20 mouse cellular contexts compared by ENCODE assay signal in genomic region chr1:194704171-194704855, GRCm38 (mm10).
A peak's percentile ranks its signal among the peaks of the same experiment; 100 is the strongest.
DNase-seq lines count a peak whose midpoint lies in the region; ATAC-seq and TF ChIP-seq lines count a peak whose summit lies in the region.
"Had no signal": no experiment of that assay in that cellular context is flagged by ENCODE, and none has a peak within 500 bp of the region (broad histone marks: within the 10 kb centered on the region; RNA-seq: fewer than 3 reads in every experiment).

No protein-coding gene starts in this region.

- no peaks in the 10 kb centered on the region for H3K9me3 ChIP-seq in hindbrain, postnatal 0 days (ENCODE audit: low read length)
- H3K9me3 ChIP-seq in hindbrain, embryonic 10.5 days = no peaks in the 10 kb centered on the region
- H3K9me3 ChIP-seq: embryonic facial prominence, embryonic 10.5 days; forebrain, embryonic 12.5 days; limb, embryonic 10.5 days; liver, embryonic 12.5 days; midbrain, embryonic 12.5 days; stomach, embryonic 15.5 days had no signal

- H3K4me1 ChIP-seq in hindbrain, postnatal 0 days (ENCODE audit: insufficient read depth, low read length) = peaks cover 3% of the 10 kb centered on the region; the same call in 1 of the 2 replicates
- peaks cover 11% of the 10 kb centered on the region; the same call in 1 of the 2 replicates for H3K4me1 ChIP-seq in hindbrain, embryonic 10.5 days (replicated peaks)
- H3K4me1 ChIP-seq: stomach, embryonic 15.5 days had no signal

- peak; percentile 28 for DNase-seq in hindbrain, postnatal 0 days (ENCODE audit: low spot score)
- DNase-seq in hindbrain, embryonic 10.5 days (ENCODE audit: low spot score) = no peak
- DNase-seq in left cerebral cortex, adult 2 months (ENCODE audit: extremely low spot score in 1 of 2, low spot score in 2 of 2) = no peak
- no peak for DNase-seq in left cerebral cortex, postnatal 36 days (ENCODE audit: low spot score in 2 of 2)
- peak; percentile 42 for DNase-seq in testis, postnatal 10 days (ENCODE audit: low spot score)
- DNase-seq in testis, postnatal 14 days (ENCODE audit: low spot score) = no peak
- DNase-seq in urinary bladder, postnatal 4 days (ENCODE audit: low spot score in 2 of 2) = no peak
- DNase-seq: cerebellum, adult 9-10 months; gastrocnemius, postnatal 25 days; heart, adult 2 months; kidney, adult 11 months; lung, adult 2 months; retina, postnatal 1 day had no signal

- H3K27ac ChIP-seq in hindbrain, postnatal 0 days = no peak overlapping the region
- H3K27ac ChIP-seq in hindbrain, embryonic 10.5 days = no peak overlapping the region
- peak overlapping the region; percentile 29 for H3K27ac ChIP-seq in left cerebral cortex, adult 2 months
- H3K27ac ChIP-seq: embryonic facial prominence, embryonic 10.5 days; forebrain, embryonic 12.5 days; heart, adult 2 months; limb, embryonic 10.5 days; liver, embryonic 12.5 days; midbrain, embryonic 12.5 days; stomach, embryonic 15.5 days had no signal

- WGBS in hindbrain, postnatal 0 days = 77% methylated on average over 1 of the region's 1 CpGs
- 77% methylated on average over 1 of the region's 1 CpGs for WGBS in hindbrain, embryonic 10.5 days

- TF ChIP-seq CTCF in hindbrain, postnatal 0 days (IDR thresholded peaks at IDR 0.05; ENCODE audit: low read depth) = no peak
- no peak for TF ChIP-seq CTCF in left cerebral cortex, adult 2 months (IDR thresholded peaks at IDR 0.05)

- H3K4me3 ChIP-seq in hindbrain, postnatal 0 days (ENCODE audit: low read length) = no peak overlapping the region
- H3K4me3 ChIP-seq in hindbrain, embryonic 10.5 days = no peak overlapping the region
- H3K4me3 ChIP-seq in left cerebral cortex, adult 2 months = no peak overlapping the region
- H3K4me3 ChIP-seq: embryonic facial prominence, embryonic 10.5 days; forebrain, embryonic 12.5 days; heart, adult 2 months; limb, embryonic 10.5 days; liver, embryonic 12.5 days; midbrain, embryonic 12.5 days; stomach, embryonic 15.5 days had no signal

- no peaks in the 10 kb centered on the region for H3K36me3 ChIP-seq in hindbrain, postnatal 0 days (ENCODE audit: insufficient read depth, low read length)
- H3K36me3 ChIP-seq in hindbrain, embryonic 10.5 days = peaks cover 19% of the 10 kb centered on the region; the same call in 1 of the 2 replicates
- H3K36me3 ChIP-seq: embryonic facial prominence, embryonic 10.5 days; forebrain, embryonic 12.5 days; limb, embryonic 10.5 days; liver, embryonic 12.5 days; midbrain, embryonic 12.5 days; stomach, embryonic 15.5 days had no signal

- no peak overlapping the region for H3K4me2 ChIP-seq in hindbrain, postnatal 0 days (ENCODE audit: low read depth, low read length)
- H3K4me2 ChIP-seq: forebrain, embryonic 12.5 days; liver, embryonic 12.5 days; midbrain, embryonic 12.5 days; stomach, embryonic 15.5 days had no signal

- intact Hi-C loops in left cerebral cortex, adult 2 months (cut with DNase I) = loop anchor here (5.0 kb wide), 1 partner anchor 82 kb away; no protein-coding TSS in a partner anchor
- intact Hi-C loops in left cerebral cortex, postnatal 36 days (cut with DNase I) = no loop called here

- no peaks in the 10 kb centered on the region for H3K27me3 ChIP-seq in hindbrain, postnatal 0 days (ENCODE audit: insufficient read depth, low read length)
- no peaks in the 10 kb centered on the region for H3K27me3 ChIP-seq in hindbrain, embryonic 10.5 days (ENCODE audit: insufficient read depth, poor library complexity, severe bottlenecking)
- H3K27me3 ChIP-seq: liver, embryonic 12.5 days; midbrain, embryonic 12.5 days; stomach, embryonic 15.5 days had no signal

- no peak for ATAC-seq in hindbrain, postnatal 0 days
- peak; percentile 58; the same call in 1 of the 2 replicates for ATAC-seq in megakaryocyte-erythroid progenitor cell, adult 5-6 weeks (replicated peaks; ENCODE audit: low FRiP score, low TSS enrichment, poor library complexity, severe bottlenecking)
- ATAC-seq: liver, embryonic 12.5 days had no signal

- no peak overlapping the region for H3K9ac ChIP-seq in hindbrain, postnatal 0 days (replicated peaks; ENCODE audit: low read length)
- H3K9ac ChIP-seq: forebrain, embryonic 12.5 days; liver, embryonic 12.5 days; midbrain, embryonic 12.5 days; stomach, embryonic 15.5 days had no signal

Comparison
In these comparisons a context has a peak if more than half of its experiments do, and no peak if none do; other contexts are left out.
1. DNase-seq: peak in hindbrain, postnatal 0 days (single experiment) and testis, postnatal 10 days (single experiment); none in hindbrain, embryonic 10.5 days (single experiment), left cerebral cortex, adult 2 months (0 of 2), left cerebral cortex, postnatal 36 days (0 of 2), testis, postnatal 14 days (single experiment) and urinary bladder, postnatal 4 days (0 of 2).